Mouse (Mus musculus): Measurements from ENCODE around the gene Higd2a. TPM values are rescaled to one million over a fixed set of nuclear protein-coding genes. Genes with fewer than 3 reads are reported as not detected.
A peak's percentile ranks its signal among the peaks of the same experiment; 100 is the strongest.
"Not testable (repeated sequence)": the region's sequence is repeated elsewhere in the genome, so short reads cannot be mapped to it uniquely, and the experiment has no call there.

Higd2a gene
- polyA plus RNA-seq, 1 experiment from 2014 or later = 207 TPM

GRCm38 (mm10) chr13:54608002-54608401 lies 18.0 kb downstream of the Higd2a start:
- Histone ChIP-seq H3K4me2 (ENCODE audit: low read length) (no peak overlapping the region), H3K27ac (ENCODE audit: low read length) (no peak overlapping the region), H3K9ac (replicated peaks; ENCODE audit: low read depth, low read length) (no peak overlapping the region), H3K4me1 (replicated peaks; ENCODE audit: control insufficient read depth, insufficient read depth, low read length) (peaks cover 25% of the 10 kb centered on the region), H3K9me3 (ENCODE audit: control insufficient read depth, low read length) (no peaks in the 10 kb centered on the region), H3K36me3 (ENCODE audit: control insufficient read depth, insufficient read depth) (no peaks in the 10 kb centered on the region; the same call in 1 of the 2 replicates), H3K4me3 (replicated peaks; ENCODE audit: low read length) (no peak overlapping the region), H3K27me3 (replicated peaks; ENCODE audit: control insufficient read depth, insufficient read depth, low read length) (no peaks in the 10 kb centered on the region)
- 59% methylated on average over 3 of the region's 3 CpGs for WGBS
- ATAC-seq = no peak

- Histone ChIP-seq H3K27me3 (replicated peaks; ENCODE audit: control insufficient read depth, insufficient read depth, low read length) (no peaks in the 10 kb centered on the region), H3K4me3 (replicated peaks; ENCODE audit: low read length) (peak overlapping the region; percentile 10; the same call in 1 of the 2 replicates), H3K36me3 (ENCODE audit: control insufficient read depth, insufficient read depth) (no peaks in the 10 kb centered on the region; the same call in 1 of the 2 replicates), H3K9ac (replicated peaks; ENCODE audit: low read depth, low read length) (peak overlapping the region; percentile 10), H3K27ac (ENCODE audit: low read length) (no peak overlapping the region), H3K4me2 (ENCODE audit: low read length) (peak overlapping the region; percentile 12), H3K9me3 (ENCODE audit: control insufficient read depth, low read length) (no peaks in the 10 kb centered on the region), H3K4me1 (replicated peaks; ENCODE audit: control insufficient read depth, insufficient read depth, low read length) (peaks cover 25% of the 10 kb centered on the region)
- ATAC-seq = no peak
- 7% methylated on average over 8 of the region's 8 CpGs for whole genome bisulfite sequencing
Measured at GRCm38 (mm10) chr13:54608666-54609065, 18.7 kb downstream of the Higd2a start.

- no peaks in the 10 kb centered on the region; the same call in 1 of the 2 replicates for H3K36me3 ChIP-seq (ENCODE audit: control insufficient read depth, insufficient read depth)
- no peak for ATAC-seq
- 26% methylated on average over 1 of the region's 1 CpGs for WGBS
- H3K27me3 ChIP-seq (replicated peaks; ENCODE audit: control insufficient read depth, insufficient read depth, low read length) = no peaks in the 10 kb centered on the region
- peaks cover 25% of the 10 kb centered on the region for H3K4me1 ChIP-seq (replicated peaks; ENCODE audit: control insufficient read depth, insufficient read depth, low read length)
- H3K4me3 ChIP-seq (replicated peaks; ENCODE audit: low read length) = no peak overlapping the region
- peak overlapping the region; percentile 10 for H3K9ac ChIP-seq (replicated peaks; ENCODE audit: low read depth, low read length)
- no peak overlapping the region for H3K27ac ChIP-seq (ENCODE audit: low read length)
- H3K4me2 ChIP-seq (ENCODE audit: low read length) = peak overlapping the region; percentile 12
- H3K9me3 ChIP-seq (ENCODE audit: control insufficient read depth, low read length) = no peaks in the 10 kb centered on the region
Measured at GRCm38 (mm10) chr13:54609301-54609700, 19.3 kb downstream of the Higd2a start.

GRCm38 (mm10) chr13:54610613-54610971 lies 20.6 kb downstream of the Higd2a start:
- H3K4me2 ChIP-seq (ENCODE audit: low read length) = peak overlapping the region; percentile 72
- 11% methylated on average over 13 of the region's 13 CpGs for WGBS
- peaks cover 25% of the 10 kb centered on the region for H3K4me1 ChIP-seq (replicated peaks; ENCODE audit: control insufficient read depth, insufficient read depth, low read length)
- H3K4me3 ChIP-seq (replicated peaks; ENCODE audit: low read length) = peak overlapping the region; percentile 79
- no peaks in the 10 kb centered on the region; the same call in 1 of the 2 replicates for H3K36me3 ChIP-seq (ENCODE audit: control insufficient read depth, insufficient read depth)
- no peaks in the 10 kb centered on the region for H3K27me3 ChIP-seq (replicated peaks; ENCODE audit: control insufficient read depth, insufficient read depth, low read length)
- H3K9me3 ChIP-seq (ENCODE audit: control insufficient read depth, low read length) = no peaks in the 10 kb centered on the region
- H3K27ac ChIP-seq (ENCODE audit: low read length) = peak overlapping the region; percentile 63
- ATAC-seq = peak; percentile 19; the same call in 1 of the 2 replicates
- H3K9ac ChIP-seq (replicated peaks; ENCODE audit: low read depth, low read length) = peak overlapping the region; percentile 89

GRCm38 (mm10) chr13:54610972-54611754 lies 21.2 kb downstream of the Higd2a start, which contains the start of gene Cltb:
TSS of gene Cltb (minus strand) at chr13:54611344.
- Histone ChIP-seq H3K4me1 (replicated peaks; ENCODE audit: control insufficient read depth, insufficient read depth, low read length) (peaks cover 25% of the 10 kb centered on the region), H3K9me3 (ENCODE audit: control insufficient read depth, low read length) (no peaks in the 10 kb centered on the region), H3K9ac (replicated peaks; ENCODE audit: low read depth, low read length) (peak within 1 kb of the TSS; percentile 89), H3K4me2 (ENCODE audit: low read length) (peak within 1 kb of the TSS; percentile 72), H3K27me3 (replicated peaks; ENCODE audit: control insufficient read depth, insufficient read depth, low read length) (no peaks in the 10 kb centered on the region), H3K27ac (ENCODE audit: low read length) (peak within 1 kb of the TSS; percentile 63), H3K4me3 (replicated peaks; ENCODE audit: low read length) (peak within 1 kb of the TSS; percentile 79), H3K36me3 (ENCODE audit: control insufficient read depth, insufficient read depth) (no peaks in the 10 kb centered on the region; the same call in 1 of the 2 replicates)
- under 1% methylated on average over 62 of the region's 66 CpGs for WGBS
- ATAC-seq = peak; percentile 79

- H3K9ac ChIP-seq (replicated peaks; ENCODE audit: low read depth, low read length); H3K4me3 ChIP-seq (replicated peaks; ENCODE audit: low read length); H3K36me3 ChIP-seq (ENCODE audit: control insufficient read depth, insufficient read depth); H3K27ac ChIP-seq (ENCODE audit: low read length); H3K27me3 ChIP-seq (replicated peaks; ENCODE audit: control insufficient read depth, insufficient read depth, low read length); ATAC-seq; H3K4me2 ChIP-seq (ENCODE audit: low read length); H3K9me3 ChIP-seq (ENCODE audit: control insufficient read depth, low read length): not testable (repeated sequence)
- H3K4me1 ChIP-seq (replicated peaks; ENCODE audit: control insufficient read depth, insufficient read depth, low read length) = peaks cover 25% of the 10 kb centered on the region
- WGBS = 84% methylated on average over 8 of the region's 8 CpGs
Measured at GRCm38 (mm10) chr13:54613141-54613540, 23.1 kb downstream of the Higd2a start.

GRCm38 (mm10) chr13:54616307-54616706 lies 26.3 kb downstream of the Higd2a start:
- no peaks in the 10 kb centered on the region for H3K27me3 ChIP-seq (replicated peaks; ENCODE audit: control insufficient read depth, insufficient read depth, low read length)
- WGBS = 81% methylated on average over 8 of the region's 8 CpGs
- H3K36me3 ChIP-seq (ENCODE audit: control insufficient read depth, insufficient read depth) = no peaks in the 10 kb centered on the region
- no peak overlapping the region for H3K4me3 ChIP-seq (replicated peaks; ENCODE audit: low read length)
- no peak for ATAC-seq
- H3K9ac ChIP-seq (replicated peaks; ENCODE audit: low read depth, low read length) = no peak overlapping the region
- H3K9me3 ChIP-seq (ENCODE audit: control insufficient read depth, low read length) = no peaks in the 10 kb centered on the region
- H3K4me2 ChIP-seq (ENCODE audit: low read length) = no peak overlapping the region
- peaks cover 5% of the 10 kb centered on the region for H3K4me1 ChIP-seq (replicated peaks; ENCODE audit: control insufficient read depth, insufficient read depth, low read length)
- H3K27ac ChIP-seq (ENCODE audit: low read length) = no peak overlapping the region

- 73% methylated on average over 6 of the region's 6 CpGs for WGBS
- H3K27me3 ChIP-seq (replicated peaks; ENCODE audit: control insufficient read depth, insufficient read depth, low read length) = no peaks in the 10 kb centered on the region
- H3K4me1 ChIP-seq (replicated peaks; ENCODE audit: control insufficient read depth, insufficient read depth, low read length) = no peaks in the 10 kb centered on the region
- no peaks in the 10 kb centered on the region for H3K36me3 ChIP-seq (ENCODE audit: control insufficient read depth, insufficient read depth)
- no peak overlapping the region for H3K27ac ChIP-seq (ENCODE audit: low read length)
- no peak for ATAC-seq
- no peaks in the 10 kb centered on the region for H3K9me3 ChIP-seq (ENCODE audit: control insufficient read depth, low read length)
- no peak overlapping the region for H3K4me2 ChIP-seq (ENCODE audit: low read length)
- no peak overlapping the region for H3K9ac ChIP-seq (replicated peaks; ENCODE audit: low read depth, low read length)
- no peak overlapping the region for H3K4me3 ChIP-seq (replicated peaks; ENCODE audit: low read length)
Measured at GRCm38 (mm10) chr13:54616998-54617397, 27.0 kb downstream of the Higd2a start.

- peak within 1 kb of the TSS; percentile 94 for H3K9ac ChIP-seq (replicated peaks; ENCODE audit: low read depth, low read length)
- H3K4me3 ChIP-seq (replicated peaks; ENCODE audit: low read length) = peak within 1 kb of the TSS; percentile 98
- H3K9me3 ChIP-seq (ENCODE audit: control insufficient read depth, low read length) = no peaks in the 10 kb centered on the region
- H3K4me2 ChIP-seq (ENCODE audit: low read length) = peak within 1 kb of the TSS; percentile 97
- no peaks in the 10 kb centered on the region for H3K36me3 ChIP-seq (ENCODE audit: control insufficient read depth, insufficient read depth)
- H3K27me3 ChIP-seq (replicated peaks; ENCODE audit: control insufficient read depth, insufficient read depth, low read length) = no peaks in the 10 kb centered on the region
- peak within 1 kb of the TSS; percentile 88 for H3K27ac ChIP-seq (ENCODE audit: low read length)
- WGBS = 11% methylated on average over 44 of the region's 44 CpGs
- peaks cover 22% of the 10 kb centered on the region for H3K4me1 ChIP-seq (replicated peaks; ENCODE audit: control insufficient read depth, insufficient read depth, low read length)
- peak; percentile 100 for ATAC-seq
Measured at GRCm38 (mm10) chr13:54621155-54621932, 31.3 kb downstream of the Higd2a start, which contains the start of gene Faf2. TSS of gene Faf2 (plus strand) at chr13:54621784.

Data from forebrain, embryonic 16.5 days (tissue).